Mouse (Mus musculus) c-Kit-negative CD71-positive TER-119-positive erythroid progenitor cells, embryonic 14.5 days (primary cell): ENCODE data around the gene Bptf.
A peak's percentile ranks its signal among the peaks of the same experiment; 100 is the strongest.
"Not testable (repeated sequence)": the region's sequence is repeated elsewhere in the genome, so short reads cannot be mapped to it uniquely, and the experiment has no call there.

Experiments used
- DNase-seq: peaks from one replicate; pipeline ENCODE4 v3.0.0-alpha.2; 2013; ENCODE audit warnings: low read depth, low spot score

Gene Bptf

DNA sequence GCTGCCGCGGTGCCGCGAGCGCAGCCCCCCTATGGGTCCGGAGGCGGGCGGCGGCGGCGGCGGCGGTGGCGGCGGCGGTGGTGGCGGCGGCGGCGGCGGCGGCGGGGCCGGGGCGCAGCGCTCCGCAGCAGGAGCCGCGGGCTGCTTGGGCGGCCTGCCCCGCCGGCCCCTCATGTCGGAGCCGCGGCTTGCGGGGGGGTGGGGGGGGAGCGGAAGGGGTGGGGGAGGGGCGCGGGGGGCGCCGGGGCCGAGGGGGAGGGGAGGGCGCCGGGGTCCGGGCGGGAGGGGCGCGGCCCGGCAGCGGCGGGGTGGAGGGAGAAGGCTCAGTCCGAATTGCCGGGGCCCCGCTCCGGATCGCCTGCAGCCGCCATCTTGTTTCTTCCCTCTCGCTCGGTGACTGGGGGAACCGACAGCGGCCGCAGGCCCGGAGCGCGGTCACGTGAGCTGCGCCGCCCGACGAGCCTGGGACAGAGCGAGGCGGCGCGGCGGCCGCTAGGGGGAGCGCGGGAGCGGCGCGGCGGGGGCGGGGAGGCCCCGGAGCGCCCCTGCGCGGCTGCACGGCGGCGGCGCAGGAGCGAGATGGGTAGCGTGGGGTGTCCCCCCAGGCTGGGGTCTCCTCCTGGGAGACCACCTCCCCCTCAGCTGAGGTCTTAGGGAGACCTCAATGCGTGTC is at the start of gene Bptf:
Gene Bptf, minus strand, starts transcription at position 379 of the 673 bp plus-strand sequence.
- peak; percentile 86 for DNase-seq

DNA sequence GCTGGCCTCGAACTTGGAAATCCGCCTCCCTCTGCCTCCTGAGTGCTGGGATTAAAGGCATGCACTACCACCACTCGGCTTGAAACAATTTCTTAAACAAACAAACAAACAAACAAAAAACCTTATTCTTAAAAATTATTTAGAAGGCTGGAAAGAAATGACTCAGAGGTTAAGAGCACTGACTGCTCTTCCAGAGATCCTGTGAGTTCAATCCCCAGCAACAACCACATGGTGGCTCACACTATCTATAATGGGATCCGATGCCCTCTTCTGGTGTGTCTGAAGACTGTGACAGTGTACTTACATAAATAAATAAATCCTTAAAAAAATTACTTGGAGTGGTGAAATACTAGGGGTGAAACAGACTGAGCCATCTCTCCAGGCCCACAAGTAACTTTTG is 29.3 kb upstream of the Bptf start:
- DNase-seq: no peak

DNA sequence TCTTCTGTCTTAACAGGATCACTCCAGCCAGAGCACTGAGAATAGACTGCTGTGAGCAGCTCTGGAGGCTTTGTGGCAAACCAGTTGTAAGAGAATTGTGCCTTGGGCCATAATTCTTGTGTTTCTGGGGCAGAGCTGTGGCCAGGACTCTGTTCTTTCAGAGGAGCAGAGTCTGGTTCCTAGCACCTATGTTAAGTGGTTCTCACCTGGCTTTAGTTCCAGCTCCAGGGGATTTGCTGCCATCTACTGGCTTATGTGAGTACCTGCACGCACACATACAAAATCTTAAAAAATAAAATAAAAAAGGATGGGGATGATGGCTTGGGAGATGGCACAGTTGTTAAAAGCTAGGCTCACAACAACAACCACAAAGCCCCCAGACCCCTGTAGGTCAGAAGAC is 27.1 kb upstream of the Bptf start:
- peak; percentile 33 for DNase-seq

DNA sequence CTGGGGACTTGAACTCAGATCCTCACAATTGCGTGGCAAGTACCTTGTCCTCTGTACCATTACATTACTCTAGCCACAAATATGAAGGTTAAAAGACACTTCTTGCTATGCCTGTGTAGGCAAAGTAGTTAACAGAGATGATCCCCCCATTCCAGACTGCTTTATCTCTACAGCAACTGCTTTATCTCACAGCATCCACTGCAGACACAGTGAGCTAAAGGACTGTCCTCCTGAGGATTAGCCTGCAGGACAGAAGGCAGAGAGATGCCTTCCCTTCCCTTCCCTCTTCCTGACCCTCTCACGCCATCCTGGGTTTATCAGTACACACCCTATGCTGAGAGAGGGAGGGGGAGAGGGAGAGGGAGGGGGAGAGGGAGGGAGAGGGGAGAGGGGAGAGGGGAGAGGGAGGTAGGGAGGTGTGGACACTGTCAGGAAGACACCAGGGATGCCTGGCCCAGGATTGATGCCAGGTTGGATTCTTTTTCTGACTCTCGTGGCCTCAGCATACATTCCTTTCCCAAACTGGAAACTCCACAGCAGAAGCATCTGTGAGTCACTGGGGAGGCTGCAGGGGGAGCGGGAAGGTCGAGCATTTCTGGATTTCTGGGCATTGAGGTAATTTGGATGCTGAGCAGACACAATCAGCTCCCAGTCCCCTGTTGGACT is 25.2 kb upstream of the Bptf start:
- DNase-seq: no peak

DNA sequence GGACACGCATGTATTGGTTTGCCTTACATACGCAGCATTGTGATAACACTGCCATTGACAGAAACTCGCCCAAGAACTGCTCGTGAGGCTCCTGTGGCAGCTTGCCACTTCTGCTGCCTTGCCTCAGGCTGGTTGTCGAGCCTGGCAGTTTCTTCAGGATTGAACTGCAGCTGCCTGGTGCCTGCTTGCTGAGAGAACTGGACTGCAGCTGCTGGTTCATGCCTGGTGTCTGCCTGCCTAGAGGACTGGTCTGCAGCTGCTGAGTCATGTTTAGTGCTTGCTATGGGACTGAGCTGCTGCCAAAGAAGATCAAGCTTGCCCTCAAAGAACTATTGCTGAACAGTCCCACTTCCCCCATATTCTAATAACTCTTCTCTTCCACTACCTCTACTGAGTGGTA is 23.4 kb upstream of the Bptf start:
- no peak for DNase-seq

DNA sequence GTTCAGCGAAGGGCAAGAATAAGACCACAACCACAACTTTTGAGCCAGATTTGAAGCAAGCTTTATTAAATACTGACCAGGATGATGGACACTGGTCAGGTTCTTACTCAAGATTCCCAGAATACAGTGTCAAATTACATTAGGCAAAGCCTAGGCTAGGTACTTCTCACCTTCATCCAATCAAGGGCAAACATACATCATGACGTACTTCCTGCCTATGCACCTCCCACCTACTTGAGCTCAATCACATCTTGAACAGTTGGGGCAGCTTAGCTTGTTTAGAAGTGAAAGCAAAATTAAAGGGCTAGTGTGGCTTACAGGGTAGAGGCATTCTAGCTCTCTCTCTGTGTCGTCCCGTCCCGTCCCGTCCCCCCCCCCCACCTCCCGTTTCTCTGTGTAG is 22.5 kb upstream of the Bptf start:
- no peak for DNase-seq

DNA sequence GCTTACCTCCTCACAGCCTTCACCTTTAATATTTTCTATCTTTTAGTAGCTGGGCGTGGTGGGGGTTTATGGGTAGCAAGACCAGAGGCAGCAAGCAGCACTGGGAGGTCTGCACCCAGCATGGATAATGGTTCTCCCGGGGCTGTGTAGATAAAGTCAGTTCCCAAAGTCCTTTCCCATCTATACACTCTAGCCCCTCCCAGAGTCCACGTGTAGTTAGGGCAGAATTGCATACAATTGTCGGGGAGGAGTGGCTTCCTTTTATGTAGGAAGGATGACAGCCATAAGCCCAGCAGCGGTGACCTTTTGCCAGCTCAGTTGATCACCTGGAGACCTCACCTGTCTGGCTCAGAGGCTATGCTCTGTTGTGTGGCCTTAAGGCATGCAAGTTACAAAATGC is 21.7 kb upstream of the Bptf start:
- no peak for DNase-seq

DNA sequence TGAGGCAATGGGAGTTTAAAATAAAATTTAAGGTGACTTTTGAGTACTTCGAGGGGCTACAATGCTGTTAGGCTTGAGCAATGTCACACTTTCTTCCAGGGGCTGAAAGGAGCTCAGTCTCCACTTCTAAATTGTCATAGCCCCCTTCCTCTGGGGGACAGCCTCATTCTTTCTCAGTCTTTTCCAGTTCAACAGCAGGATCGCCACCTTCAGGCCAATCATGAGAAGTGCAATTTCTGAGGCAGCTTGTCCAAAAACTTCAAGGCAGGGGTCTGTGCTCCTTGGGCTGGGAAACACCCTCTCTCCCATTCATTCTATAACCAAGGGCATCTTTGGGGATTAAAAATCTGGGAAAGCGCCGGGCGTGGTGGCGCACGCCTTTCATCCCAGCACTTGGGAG is 19.9 kb upstream of the Bptf start:
- DNase-seq: no peak

DNA sequence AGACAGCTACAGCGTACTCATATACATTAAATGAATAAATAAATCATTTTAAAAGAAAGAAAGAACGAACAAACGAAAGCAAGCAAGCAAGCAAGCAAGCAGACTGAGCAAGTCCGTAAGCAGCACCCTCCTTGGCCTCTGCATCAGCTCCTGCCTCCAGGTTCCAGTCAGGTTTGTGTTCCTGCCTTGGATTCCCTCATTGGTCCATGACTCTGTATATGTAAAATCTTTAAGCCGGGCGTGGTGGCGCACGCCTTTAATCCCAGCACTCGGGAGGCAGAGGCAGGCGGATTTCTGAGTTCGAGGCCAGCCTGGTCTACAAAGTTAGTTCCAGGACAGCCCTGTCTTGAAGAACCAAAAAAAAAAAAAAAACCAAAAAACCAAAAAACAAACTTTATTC is 12.0 kb upstream of the Bptf start:
- not testable (repeated sequence) for DNase-seq

DNA sequence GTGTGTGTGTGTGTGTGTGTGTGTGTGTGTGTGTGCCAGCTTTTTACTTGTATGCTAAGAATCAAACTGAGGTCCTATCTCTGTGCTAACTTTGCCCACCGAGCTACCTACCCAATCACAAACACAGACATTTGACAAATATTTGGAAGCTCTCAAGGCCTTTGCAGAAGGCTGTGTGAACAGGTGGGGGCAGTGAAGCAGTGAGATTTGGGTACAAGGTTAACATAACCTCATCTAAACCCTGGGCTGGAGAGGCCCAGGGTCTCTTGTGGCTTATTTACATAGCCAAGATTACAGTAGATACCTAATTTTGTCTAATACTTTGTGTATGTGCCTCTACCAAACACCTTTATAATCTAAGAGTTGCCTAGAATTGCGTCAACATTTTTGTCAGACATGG is 10.5 kb upstream of the Bptf start:
- DNase-seq: no peak

DNA sequence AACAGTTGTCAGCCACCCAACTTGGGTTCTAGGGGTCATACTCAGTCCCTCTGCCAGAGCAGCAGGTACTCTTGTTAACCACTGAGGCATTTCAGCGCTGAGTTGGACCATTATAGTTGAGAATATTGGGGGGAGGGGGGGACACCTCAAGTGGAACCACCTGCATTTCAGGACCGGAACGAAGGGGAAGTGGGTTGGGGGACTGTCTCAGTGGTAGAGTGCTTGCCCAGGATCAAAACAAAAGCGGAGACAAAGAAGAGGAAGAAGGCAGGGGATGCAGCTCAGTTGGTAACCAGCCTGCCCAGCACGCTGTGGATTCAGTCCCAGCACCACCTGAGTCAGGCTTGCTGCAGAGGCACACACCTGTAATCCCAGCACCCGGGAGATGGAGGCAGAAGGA is 8.8 kb upstream of the Bptf start:
- no peak for DNase-seq

DNA sequence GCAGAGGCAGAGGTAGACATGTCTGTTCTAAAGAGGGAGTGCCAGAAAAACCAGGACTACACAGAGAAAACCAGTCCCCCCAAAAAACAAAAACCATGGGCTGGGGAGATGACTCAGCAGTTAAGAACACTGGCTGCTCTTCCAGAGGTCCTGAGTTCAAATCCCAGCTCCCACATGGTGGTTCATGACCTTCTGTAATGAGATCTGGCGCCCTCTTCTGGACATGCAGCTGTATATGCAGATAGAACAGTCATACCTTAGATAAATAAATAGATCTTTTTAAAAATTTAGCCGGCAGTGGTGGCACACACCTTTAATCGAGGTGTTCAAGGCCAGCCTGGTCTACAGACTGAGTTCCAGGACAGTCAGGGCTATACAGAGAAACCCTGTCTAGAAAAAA is 6.7 kb upstream of the Bptf start:
- peak; percentile 38 for DNase-seq

DNA sequence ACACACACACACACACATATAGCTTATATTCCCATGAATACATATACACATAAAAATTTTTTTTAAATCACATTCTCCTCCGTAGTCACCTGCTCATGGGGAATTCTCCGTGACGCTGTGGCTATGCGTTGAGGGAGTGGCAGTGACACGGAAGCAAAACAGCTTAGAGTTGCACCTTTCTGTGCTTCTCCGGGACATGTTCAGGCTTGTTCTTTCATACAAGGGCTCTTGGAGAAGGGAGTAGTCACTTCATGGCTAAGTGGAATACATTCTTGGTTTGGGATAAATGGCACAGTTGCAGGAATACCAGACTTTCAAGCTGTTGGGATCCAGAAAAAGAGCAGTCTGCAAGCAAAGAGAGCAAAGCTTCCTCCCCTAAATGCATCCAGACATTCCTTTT is 5.7 kb upstream of the Bptf start:
- no peak for DNase-seq

DNA sequence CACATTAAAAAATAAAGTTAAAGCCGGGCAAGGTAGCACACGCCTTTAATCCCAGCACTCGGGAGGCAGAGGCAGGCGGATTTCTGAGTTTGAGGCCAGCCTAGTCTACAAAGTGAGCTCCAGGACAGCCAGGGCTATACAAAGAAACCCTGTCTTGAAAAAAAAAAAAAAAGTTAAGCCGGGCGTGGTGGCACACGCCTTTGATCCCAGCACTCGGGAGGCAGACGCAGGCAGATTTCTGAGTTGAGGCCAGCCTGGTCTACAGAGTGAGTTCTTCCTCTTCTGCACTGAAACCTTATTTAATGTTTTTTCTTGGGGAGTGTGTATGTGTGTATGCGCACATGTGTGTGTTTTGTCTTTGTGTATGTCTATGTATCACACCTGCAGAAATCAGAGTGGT is 4.5 kb upstream of the Bptf start:
- not testable (repeated sequence) for DNase-seq

DNA sequence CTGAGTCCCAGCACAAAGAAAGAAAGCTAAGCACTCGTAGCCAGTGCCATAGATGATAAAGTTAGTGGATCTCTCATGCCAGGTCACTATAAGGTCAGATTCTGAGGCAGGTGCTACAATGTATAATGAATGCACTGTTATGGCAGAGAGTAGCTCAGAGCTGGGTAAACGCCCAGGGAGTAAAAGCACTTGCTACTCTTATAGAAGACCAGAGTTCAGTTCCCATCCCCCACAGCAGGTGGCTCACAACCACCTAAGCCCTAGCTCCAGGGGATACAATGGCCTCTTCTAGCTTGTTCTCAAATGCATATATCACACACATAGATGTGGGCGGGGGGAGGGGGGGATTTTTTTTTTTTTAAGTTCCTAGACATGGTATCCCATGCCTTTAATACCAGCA is 3.8 kb upstream of the Bptf start:
- DNase-seq: no peak

DNA sequence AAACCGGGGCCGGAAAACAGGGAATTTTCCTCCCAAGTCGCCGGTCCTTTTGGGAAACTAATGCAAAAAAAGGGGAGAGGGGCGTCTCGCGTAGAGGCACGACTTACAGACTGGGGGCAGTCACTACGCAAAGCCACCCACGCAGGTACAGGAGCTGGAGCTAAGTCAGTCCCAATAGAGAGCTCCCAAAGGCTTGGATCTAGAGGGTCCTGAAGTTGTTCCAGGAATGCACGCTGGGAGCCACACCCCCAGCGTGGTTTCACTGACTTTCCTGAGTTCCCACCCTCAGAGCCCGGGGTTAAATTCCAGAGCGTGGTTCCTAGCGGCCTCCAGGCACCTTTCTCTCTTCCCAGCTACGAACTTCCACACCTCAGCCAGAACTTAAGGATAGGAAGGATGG is 499 bp upstream of the Bptf start:
- DNase-seq: no peak

DNA sequence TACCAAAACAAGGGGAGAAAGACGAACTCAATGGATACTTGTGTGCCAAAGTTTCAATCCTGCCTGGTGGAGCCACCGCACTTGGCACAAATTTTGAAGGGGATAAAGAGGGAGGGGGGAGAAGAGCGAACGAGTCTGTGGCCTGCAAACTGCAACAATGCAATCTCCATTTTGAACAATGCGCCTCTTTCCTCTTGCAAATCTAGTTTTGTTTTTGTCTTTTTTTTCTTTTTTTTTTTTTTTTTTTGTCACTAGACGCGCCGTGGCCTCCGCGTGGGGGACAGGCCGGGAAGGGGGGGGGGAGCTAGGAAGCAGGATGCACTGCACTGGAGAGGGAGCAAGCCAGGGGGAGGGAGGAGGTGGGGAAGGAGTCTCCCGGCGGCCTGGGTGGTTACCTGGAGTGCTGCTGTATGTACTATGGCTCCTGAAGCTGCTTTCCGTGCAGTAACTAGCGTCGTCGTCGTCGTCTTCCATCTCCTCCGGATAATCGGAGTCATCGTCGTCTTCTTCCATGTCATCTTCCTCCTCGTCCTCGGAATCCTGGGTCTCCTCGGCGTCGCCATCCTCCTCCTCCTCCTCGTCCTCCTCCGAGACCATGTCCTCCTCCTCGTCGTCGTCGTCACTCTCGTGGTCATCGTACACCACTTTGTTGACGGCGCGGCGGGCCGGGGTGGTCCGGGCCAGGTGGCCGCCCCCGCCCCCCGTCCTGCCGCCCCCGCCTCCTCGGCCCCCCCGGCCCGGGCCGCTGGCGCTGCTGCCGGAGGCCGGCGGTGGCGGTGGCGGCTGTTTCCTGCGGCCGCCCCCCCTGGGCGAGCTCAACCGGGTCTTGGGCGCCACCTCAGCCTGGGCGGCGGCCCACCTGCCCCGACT is 813 bp downstream of the Bptf start:
- peak; percentile 50 for DNase-seq

DNA sequence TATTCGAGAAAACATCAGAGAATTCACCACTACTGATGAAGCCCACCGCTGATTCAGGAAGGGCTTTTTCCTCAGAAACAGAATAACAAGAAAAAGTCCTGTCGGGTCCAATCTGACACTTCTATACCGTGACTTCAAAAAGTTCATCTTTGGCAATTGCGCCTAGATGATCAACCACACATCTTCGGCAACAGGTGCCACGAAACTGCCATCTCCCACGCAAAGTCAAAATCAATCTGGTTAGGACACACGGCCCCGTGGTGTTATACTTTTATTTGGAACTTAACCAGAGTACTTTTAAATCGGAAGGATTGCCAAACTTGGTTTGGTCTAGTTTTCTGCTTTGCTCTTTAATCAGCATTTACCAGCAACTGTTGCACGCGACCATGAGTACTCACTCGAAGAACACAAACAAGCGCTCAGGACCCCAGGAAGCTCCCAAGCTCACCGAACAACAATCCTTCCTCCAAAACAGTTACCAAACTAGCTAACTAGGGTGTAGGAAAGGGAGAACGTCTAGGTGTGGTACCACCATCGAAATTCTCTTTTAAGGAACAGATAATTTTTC is 1.6 kb downstream of the Bptf start:
- DNase-seq: no peak

DNA sequence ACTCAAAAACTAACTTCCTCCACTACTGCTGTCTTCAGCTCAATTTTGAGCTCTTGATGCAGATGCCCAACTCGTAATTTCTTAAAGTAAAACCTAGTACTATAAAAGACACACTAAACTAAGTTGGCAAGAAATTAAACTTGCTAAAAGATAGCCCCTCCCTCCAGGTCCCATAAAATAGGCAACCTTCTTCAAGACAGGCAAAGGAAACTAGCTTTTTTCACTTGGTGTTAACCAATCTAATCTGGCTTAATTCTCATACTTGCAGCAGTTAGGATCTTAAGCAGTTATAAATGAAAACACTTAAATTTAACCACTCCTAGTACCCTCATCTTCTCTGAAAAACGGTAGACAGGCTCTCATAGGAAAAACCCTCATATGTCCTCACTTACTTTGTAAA is 2.3 kb downstream of the Bptf start:
- DNase-seq: no peak

DNA sequence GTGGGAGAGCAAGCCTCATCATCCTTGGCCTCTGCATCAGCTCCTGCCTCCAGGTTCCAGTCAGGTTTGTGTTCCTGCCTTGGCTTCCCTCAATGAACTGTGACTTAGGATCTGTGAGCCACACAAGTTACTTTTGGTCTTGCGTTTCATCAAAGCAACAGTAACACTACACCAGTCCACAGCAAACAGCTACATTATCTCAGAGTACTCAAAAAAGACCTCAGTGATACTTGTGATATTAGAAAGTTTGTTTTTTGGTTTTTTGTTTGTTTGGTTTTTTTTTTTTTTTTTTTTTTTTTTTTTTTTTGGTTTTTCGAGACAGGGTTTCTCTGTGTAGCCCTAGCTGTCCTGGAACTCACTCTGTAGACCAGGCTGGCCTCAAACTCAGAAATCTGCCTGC is 5.2 kb downstream of the Bptf start:
- not testable (repeated sequence) for DNase-seq

DNA sequence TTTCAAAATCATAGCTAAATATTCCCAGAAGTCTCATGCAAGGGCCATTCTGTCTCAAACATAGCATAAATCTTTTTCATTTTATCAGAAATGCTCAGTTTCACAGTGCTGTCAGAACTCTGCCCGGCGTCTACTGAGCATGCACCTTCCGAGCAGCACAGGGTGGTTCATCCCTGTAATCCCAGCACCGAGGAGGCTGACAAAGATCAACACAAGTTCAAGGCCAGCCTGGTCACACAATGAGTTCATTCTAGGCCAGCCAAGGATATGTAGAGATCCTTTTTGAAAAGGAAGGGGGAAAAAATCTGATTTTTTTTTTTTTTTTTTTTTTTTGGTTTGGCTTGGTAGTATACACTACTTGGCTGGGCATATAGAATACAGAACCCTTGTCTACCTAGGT is 6.9 kb downstream of the Bptf start:
- DNase-seq: no peak

DNA sequence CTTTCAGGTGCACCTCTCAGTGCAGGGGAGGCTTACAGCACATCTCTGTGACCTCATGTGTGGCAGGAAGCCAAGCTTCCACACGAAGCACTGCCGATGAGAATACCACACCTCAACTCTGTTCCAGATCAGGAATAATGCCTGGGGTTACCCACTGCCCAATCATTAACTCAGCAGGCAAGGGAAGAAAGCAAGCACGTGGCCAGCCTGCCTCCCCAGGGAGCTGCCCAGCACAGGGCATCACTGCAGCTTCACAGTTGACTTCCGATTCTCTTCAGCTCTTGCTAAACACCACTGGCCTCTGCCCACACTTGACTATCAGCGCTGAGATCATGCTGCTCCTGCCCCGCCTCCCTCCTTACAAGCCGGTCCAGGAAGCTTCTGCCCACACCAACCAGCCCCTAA is 7.6 kb downstream of the Bptf start:
- no peak for DNase-seq
